Mouse (Mus musculus) macrophage (primary cell): Measurements from ENCODE around the gene Hist1h2bq. TPM values are rescaled to one million over a fixed set of nuclear protein-coding genes. Genes with fewer than 3 reads are reported as not detected.
A peak's percentile ranks its signal among the peaks of the same experiment; 100 is the strongest.
"Not testable (repeated sequence)": the region's sequence is repeated elsewhere in the genome, so short reads cannot be mapped to it uniquely, and the experiment has no call there.

Source experiments
- H3K27ac ChIP-seq: fragments of 350-480 bp; formaldehyde crosslinking; 2 replicates; pipeline ENCODE4 v1.9.0; 2021
- H3K36me3 ChIP-seq: fragments of 350-480 bp; formaldehyde crosslinking; 2 replicates; pipeline ENCODE4 v1.9.0; 2021; ENCODE audit errors: inconsistent target
- H3K4me3 ChIP-seq: fragments of 350-480 bp; formaldehyde crosslinking; 2 replicates; pipeline ENCODE4 v1.9.0; 2021; ENCODE audit errors: inconsistent target
- H3K79me2 ChIP-seq: fragments of 350-480 bp; formaldehyde crosslinking; 2 replicates; pipeline ENCODE4 v1.9.0; 2021; ENCODE audit errors: inconsistent target
- WGBS: methylation state at CpG from one replicate; pipeline ENCODE4 v1.1.7; 2026; ENCODE audit warnings: inconsistent platforms; ENCODE audit not compliant: missing documents; 5-methylcytosine and 5-hydroxymethylcytosine counted together
- polyA plus RNA-seq: library from polyadenylated mRNA; stranded (reverse); fragments of 250-400 nt; gene quantifications from 3 replicates; pipeline ENCODE4 v1.2.4, GENCODE M21; 2018; ENCODE audit warnings: inconsistent platforms

The Hist1h2bq gene
- polyA plus RNA-seq, 1 experiment from 2014 or later: 0.17 TPM

GRCm38 (mm10) chr13:21811539-21811938 lies 1.5 kb upstream of the Hist1h2bq start, which contains the start of gene Hist1h4m:
TSS of gene Hist1h4m (plus strand) at chr13:21811746.
- H3K79me2 ChIP-seq: not testable (repeated sequence)
- no CpG with 5 or more reads among the region's 24 CpGs for WGBS

GRCm38 (mm10) chr13:21811074-21811473 lies 1.1 kb upstream of the Hist1h2bq start:
- WGBS: no CpG with 5 or more reads among the region's 8 CpGs
- not testable (repeated sequence) for H3K27ac ChIP-seq, H3K4me3 ChIP-seq, H3K36me3 ChIP-seq, H3K79me2 ChIP-seq

More at GRCm38 (mm10) chr13:21811539-21811938, 1.5 kb upstream of the Hist1h2bq start, which contains the start of gene Hist1h4m:
- not testable (repeated sequence) for H3K4me3 ChIP-seq, H3K36me3 ChIP-seq, H3K27ac ChIP-seq

- H3K4me3 ChIP-seq, H3K79me2 ChIP-seq, H3K36me3 ChIP-seq, H3K27ac ChIP-seq: not testable (repeated sequence)
- WGBS: no CpG with 5 or more reads among the region's 4 CpGs
These were observed 6.9 kb downstream of the Hist1h2bq start for GRCm38 (mm10) chr13:21803058-21803457.

- not testable (repeated sequence) for H3K4me3 ChIP-seq, H3K79me2 ChIP-seq, H3K36me3 ChIP-seq, H3K27ac ChIP-seq
These were observed 12.8 kb downstream of the Hist1h2bq start for GRCm38 (mm10) chr13:21797163-21797562.

GRCm38 (mm10) chr13:21795584-21795983 lies 14.4 kb downstream of the Hist1h2bq start:
- Histone ChIP-seq H3K27ac (no peak overlapping the region), H3K79me2 (no peaks in the 10 kb centered on the region), H3K36me3 (no peaks in the 10 kb centered on the region), H3K4me3 (no peak overlapping the region)
- WGBS: 89% methylated on average over 6 of the region's 7 CpGs

GRCm38 (mm10) chr13:21790601-21791283 lies 19.3 kb downstream of the Hist1h2bq start:
- WGBS: 62% methylated on average over 18 of the region's 18 CpGs
- H3K79me2 ChIP-seq: no peaks in the 10 kb centered on the region
- H3K27ac ChIP-seq: no peak overlapping the region
- no peaks in the 10 kb centered on the region for H3K36me3 ChIP-seq
- no peak overlapping the region for H3K4me3 ChIP-seq

- WGBS: 63% methylated on average over 5 of the region's 6 CpGs
- H3K79me2 ChIP-seq: no peaks in the 10 kb centered on the region
- no peak overlapping the region for H3K4me3 ChIP-seq
- H3K36me3 ChIP-seq: no peaks in the 10 kb centered on the region
- no peak overlapping the region for H3K27ac ChIP-seq
These were observed 20.1 kb downstream of the Hist1h2bq start for GRCm38 (mm10) chr13:21789925-21790324.

GRCm38 (mm10) chr13:21787760-21788593 lies 22.0 kb downstream of the Hist1h2bq start:
- H3K4me3 ChIP-seq: no peak overlapping the region
- no peaks in the 10 kb centered on the region for H3K79me2 ChIP-seq
- WGBS: 54% methylated on average over 13 of the region's 21 CpGs
- peak overlapping the region; percentile 28 for H3K27ac ChIP-seq
- H3K36me3 ChIP-seq: no peaks in the 10 kb centered on the region

GRCm38 (mm10) chr13:21786899-21787629 lies 22.9 kb downstream of the Hist1h2bq start, which contains the start of the genes Hist1h2an and Hist1h2bp:
TSS of gene Hist1h2an (minus strand) at chr13:21787218.
TSS of gene Hist1h2bp (plus strand) at chr13:21787461.
- under 1% methylated on average over 22 of the region's 63 CpGs for WGBS
- H3K79me2 ChIP-seq: not testable (repeated sequence)

GRCm38 (mm10) chr13:21786189-21786898 lies 23.7 kb downstream of the Hist1h2bq start:
- Histone ChIP-seq H3K4me3 (peak overlapping the region; percentile 20), H3K27ac (peak overlapping the region; percentile 88), H3K79me2 (no peaks in the 10 kb centered on the region), H3K36me3 (no peaks in the 10 kb centered on the region)
- WGBS: 29% methylated on average over 7 of the region's 8 CpGs

More at GRCm38 (mm10) chr13:21786899-21787629, 22.9 kb downstream of the Hist1h2bq start, which contains the start of the genes Hist1h2an and Hist1h2bp:
- Histone ChIP-seq H3K27ac (peak within 1 kb of the TSS; percentile 88), H3K4me3 (peak within 1 kb of the TSS; percentile 20)
- H3K36me3 ChIP-seq: not testable (repeated sequence)

GRCm38 (mm10) chr13:21784311-21784710 lies 25.7 kb downstream of the Hist1h2bq start:
- 88% methylated on average over 6 of the region's 6 CpGs for WGBS
- Histone ChIP-seq H3K36me3 (no peaks in the 10 kb centered on the region), H3K4me3 (no peak overlapping the region; the same call in 1 of the 2 replicates), H3K27ac (peak overlapping the region; percentile 88), H3K79me2 (no peaks in the 10 kb centered on the region)

- H3K79me2 ChIP-seq: no peaks in the 10 kb centered on the region
- H3K4me3 ChIP-seq: peak overlapping the region; percentile 29
- peak overlapping the region; percentile 88 for H3K27ac ChIP-seq
- 15% methylated on average over 9 of the region's 9 CpGs for WGBS
- H3K36me3 ChIP-seq: no peaks in the 10 kb centered on the region
These were observed 26.2 kb downstream of the Hist1h2bq start for GRCm38 (mm10) chr13:21783734-21784161.

- no peaks in the 10 kb centered on the region for H3K36me3 ChIP-seq
- peak within 1 kb of the TSS; percentile 88 for H3K27ac ChIP-seq
- peak within 1 kb of the TSS; percentile 29 for H3K4me3 ChIP-seq
- 4% methylated on average over 6 of the region's 20 CpGs for WGBS
- H3K79me2 ChIP-seq: no peaks in the 10 kb centered on the region
These were observed 26.8 kb downstream of the Hist1h2bq start, which contains the start of gene Hist1h3i for GRCm38 (mm10) chr13:21783255-21783617. TSS of gene Hist1h3i (minus strand) at chr13:21783370.
